Mouse (Mus musculus) mature B cell (primary cell): ENCODE measurements around the gene Pcsk4.

Experiments
- in situ Hi-C: fragments of 300-500 bp; cut with MboI; formaldehyde crosslinking; loops from 2 replicates; pipeline ENCODE4 v1.14.3; 2019

The Pcsk4 gene

GRCm38 (mm10) chr10:80323261-80324119 is 5.8 kb downstream of the Pcsk4 start:
- in situ Hi-C loops, result no loop called here

DNA sequence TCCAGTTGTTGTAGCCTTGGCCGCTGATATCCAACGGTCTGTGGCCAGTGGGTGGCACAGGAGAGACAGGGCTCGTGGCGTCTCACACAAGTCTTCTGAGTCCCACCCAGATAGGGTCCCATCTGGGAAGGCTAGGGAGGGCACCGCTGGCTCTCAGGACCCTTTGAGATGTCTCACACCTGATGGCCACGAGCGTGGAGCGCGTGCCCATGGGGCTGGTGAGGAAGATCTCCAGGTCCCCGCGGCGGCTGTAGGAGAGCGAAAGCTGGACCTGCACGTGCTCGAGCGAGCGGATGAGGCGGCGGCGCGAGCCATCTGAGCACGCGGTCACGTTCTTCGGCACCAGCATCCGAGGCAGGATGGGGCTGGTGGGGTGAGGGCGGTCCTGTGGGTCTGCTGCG is 6.5 kb downstream of the Pcsk4 start:
- in situ Hi-C loops, result no loop called here

GRCm38 (mm10) chr10:80321670-80322581 is 7.4 kb downstream of the Pcsk4 start:
- in situ Hi-C loops, result no loop called here

- in situ Hi-C loops, result no loop called here
Measured at GRCm38 (mm10) chr10:80321014-80321669, 8.2 kb downstream of the Pcsk4 start.

DNA sequence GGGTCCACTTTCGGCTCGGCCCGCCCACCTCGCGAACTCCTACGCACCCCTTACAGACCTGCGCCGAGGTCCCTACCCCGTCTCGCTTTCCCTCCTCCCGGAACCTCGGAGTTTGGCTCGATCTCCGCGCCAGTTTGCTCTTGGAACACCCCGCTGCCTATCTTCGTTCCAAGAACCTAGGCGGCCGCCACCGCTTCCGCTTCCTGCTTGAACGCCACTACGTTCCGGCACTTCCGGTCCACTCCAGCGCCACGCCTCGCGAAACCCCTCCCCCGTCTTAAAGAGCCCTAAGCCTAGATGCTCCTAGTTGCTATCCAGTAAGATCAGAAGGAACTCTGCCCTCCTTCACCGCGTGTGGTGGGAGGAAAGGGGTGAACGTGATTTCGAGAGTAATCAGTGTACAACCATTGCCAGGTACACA is 8.9 kb downstream of the Pcsk4 start, which contains the start of gene 2310011J03Rik:
2310011J03Rik (minus strand) TSS at position 198 of the 421 bp plus-strand sequence.
- in situ Hi-C loops, result no loop called here

DNA sequence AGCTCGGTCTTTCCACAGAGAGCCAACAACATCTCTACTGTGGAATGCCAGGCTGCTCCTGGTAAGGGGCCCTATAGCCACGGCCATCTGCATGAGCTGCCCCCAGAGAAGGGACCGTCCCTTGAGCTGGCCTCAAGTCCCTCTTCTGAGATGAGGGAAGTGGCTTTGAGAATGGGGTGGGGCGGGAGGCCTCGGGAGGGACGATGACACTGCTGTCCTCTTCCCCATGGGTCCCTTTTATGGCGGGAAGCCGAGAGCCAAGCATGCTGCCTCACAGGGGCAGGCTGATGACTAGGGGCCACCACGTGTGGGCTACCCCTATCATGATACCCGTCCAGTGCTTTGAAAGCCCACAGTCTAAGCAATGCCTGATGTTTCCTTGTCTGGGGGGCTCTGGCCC is 12.3 kb downstream of the Pcsk4 start:
- in situ Hi-C loops, result no loop called here

DNA sequence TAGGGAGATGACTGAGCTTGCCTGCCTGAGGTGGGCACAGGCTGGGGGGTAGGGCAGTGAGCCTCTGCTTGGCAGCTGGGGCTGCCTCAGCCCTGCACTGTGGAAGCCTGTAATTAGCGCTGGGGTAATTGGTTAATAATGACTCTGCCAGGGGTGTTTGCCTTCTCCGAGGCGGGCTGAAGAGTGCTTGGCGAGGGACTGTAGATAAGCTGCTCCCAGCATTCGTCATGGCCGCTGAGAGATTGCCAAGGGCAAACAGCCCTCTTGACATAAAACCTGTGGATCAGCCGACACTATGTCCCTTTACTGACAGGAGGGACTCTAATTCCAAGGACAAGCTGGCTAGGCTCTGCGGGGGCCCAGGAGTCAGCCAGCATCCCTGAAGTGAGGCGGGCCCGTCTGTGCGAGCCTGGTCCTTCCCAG is 12.9 kb downstream of the Pcsk4 start:
- in situ Hi-C loops, result no loop called here

- in situ Hi-C loops, result no loop called here
Measured at GRCm38 (mm10) chr10:80315315-80315714, 14.0 kb downstream of the Pcsk4 start.

- in situ Hi-C loops, result no loop called here
Measured at GRCm38 (mm10) chr10:80314494-80315001, 14.8 kb downstream of the Pcsk4 start.

- in situ Hi-C loops, result no loop called here
Measured at GRCm38 (mm10) chr10:80313627-80314201, 15.6 kb downstream of the Pcsk4 start.

DNA sequence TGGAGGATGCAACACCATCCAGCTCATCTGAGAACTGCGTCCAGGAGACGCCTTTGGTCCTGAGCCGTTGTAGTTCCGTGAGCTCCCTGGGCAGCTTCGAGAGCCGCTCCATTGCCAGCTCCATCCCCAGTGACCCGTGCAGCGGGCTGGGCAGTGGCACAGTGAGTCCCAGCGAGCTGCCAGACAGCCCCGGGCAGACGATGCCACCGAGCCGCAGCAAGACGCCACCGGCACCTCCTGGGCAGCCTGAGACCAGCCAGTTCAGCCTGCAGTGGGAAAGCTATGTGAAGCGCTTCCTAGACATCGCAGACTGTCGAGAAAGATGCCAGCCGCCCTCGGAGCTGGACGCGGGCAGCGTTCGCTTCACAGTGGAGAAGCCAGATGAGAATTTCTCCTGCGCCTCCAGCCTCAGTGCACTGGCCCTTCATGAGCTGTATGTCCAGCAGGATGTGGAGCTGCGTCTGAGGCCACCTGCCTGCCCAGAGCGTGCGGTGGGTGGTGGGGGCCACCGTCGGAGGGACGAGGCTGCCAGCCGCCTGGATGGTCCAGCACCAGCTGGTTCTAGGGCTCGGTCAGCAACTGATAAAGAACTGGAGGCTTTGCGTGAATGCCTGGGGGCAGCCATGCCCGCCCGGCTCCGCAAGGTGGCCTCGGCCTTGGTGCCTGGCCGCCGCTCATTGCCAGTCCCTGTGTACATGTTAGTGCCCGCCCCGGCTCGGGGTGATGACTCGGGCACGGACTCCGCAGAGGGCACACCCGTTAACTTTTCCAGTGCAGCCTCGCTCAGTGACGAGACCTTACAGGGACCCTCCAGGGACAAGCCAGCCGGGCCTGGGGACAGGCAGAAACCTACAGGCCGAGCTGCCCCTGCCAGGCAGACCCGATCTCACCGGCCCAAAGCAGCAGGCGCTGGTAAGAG is 16.5 kb downstream of the Pcsk4 start:
- in situ Hi-C loops, result no loop called here

- in situ Hi-C loops, result no loop called here
Measured at GRCm38 (mm10) chr10:80311560-80311959, 17.7 kb downstream of the Pcsk4 start.

GRCm38 (mm10) chr10:80304862-80305261 is 24.4 kb downstream of the Pcsk4 start:
- in situ Hi-C loops, result no loop called here

GRCm38 (mm10) chr10:80304458-80304857 is 24.8 kb downstream of the Pcsk4 start:
- in situ Hi-C loops, result no loop called here

- in situ Hi-C loops, result no loop called here
Measured at GRCm38 (mm10) chr10:80302471-80302881, 26.8 kb downstream of the Pcsk4 start.

DNA sequence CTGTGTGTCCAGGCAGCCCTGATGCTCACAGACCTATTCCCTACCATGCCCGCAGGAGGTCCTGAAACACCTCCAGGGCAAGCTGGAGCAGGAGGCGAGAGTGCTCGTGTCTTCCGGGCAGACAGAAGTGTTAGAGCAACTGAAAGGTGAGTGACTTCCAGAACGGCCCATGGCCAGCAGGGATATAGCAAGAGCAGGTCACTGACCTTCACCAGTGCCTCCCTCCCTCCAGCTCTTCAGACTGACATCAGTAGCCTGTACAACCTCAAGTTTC is 27.3 kb downstream of the Pcsk4 start:
- in situ Hi-C loops, result no loop called here

GRCm38 (mm10) chr10:80301256-80302081 is 27.8 kb downstream of the Pcsk4 start:
- in situ Hi-C loops, result no loop called here

- in situ Hi-C loops, result no loop called here
Measured at GRCm38 (mm10) chr10:80300672-80301181, 28.6 kb downstream of the Pcsk4 start.

DNA sequence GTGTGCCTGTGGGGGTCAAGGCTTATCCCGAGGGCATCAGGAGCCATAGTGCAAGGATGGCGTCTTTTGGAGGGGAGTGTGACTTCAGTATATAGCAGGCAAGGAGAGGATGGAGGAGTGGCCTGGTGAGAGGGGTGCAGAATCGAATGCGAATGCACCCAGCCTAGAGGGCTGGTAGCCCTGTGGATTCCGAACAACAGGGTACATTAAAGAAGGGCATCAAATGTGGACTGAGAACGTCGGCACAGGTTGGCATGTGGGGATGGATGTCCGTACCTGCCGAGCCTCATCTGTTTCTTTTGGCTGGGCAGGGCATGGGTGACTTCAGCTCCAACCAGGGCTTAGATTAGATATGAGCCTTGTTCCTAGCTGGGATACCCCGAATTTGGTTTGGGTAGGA is 29.5 kb downstream of the Pcsk4 start:
- in situ Hi-C loops, result no loop called here

DNA sequence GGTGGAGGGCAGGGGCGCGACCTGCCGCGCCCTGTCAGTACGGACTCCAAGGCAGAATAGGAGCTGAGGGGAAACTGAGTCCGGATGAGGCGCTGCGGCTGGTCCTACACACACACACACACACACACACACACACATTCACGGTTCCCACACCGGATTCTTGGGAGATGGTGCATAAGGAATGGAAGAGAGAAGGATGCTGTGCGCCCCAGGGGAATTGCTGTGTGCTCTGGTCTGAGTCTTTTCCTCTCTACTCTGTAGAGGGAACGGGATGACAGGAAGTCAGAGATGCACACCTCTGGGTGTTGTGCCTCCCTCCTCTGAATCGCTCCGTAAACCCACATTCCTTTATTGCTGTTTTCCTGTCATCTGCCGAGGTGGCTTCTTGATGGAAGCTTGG is 30.0 kb downstream of the Pcsk4 start:
- in situ Hi-C loops, result no loop called here
